Mouse (Mus musculus) left cerebral cortex, adult 8-10 months (tissue): ENCODE results near the gene Trappc6b. TPM values are rescaled to one million over a fixed set of nuclear protein-coding genes. Genes with fewer than 3 reads are reported as not detected.
"Not testable (repeated sequence)": the region's sequence is repeated elsewhere in the genome, so short reads cannot be mapped to it uniquely, and the experiment has no call there.

Experiments
- DNase-seq, 2 experiments: peaks; one replicate each; pipeline ENCODE4 v3.0.0; 2022; ENCODE audit warnings: low spot score in 2 of 2
- total RNA-seq, 4 experiments: library from RNA; stranded (reverse); gene quantifications; 2 replicates each; pipeline ENCODE4 v1.2.4; 2022

Trappc6b gene
- 100 to 1,000 TPM; 118 to 140 (median 127) TPM for total RNA-seq

DNA sequence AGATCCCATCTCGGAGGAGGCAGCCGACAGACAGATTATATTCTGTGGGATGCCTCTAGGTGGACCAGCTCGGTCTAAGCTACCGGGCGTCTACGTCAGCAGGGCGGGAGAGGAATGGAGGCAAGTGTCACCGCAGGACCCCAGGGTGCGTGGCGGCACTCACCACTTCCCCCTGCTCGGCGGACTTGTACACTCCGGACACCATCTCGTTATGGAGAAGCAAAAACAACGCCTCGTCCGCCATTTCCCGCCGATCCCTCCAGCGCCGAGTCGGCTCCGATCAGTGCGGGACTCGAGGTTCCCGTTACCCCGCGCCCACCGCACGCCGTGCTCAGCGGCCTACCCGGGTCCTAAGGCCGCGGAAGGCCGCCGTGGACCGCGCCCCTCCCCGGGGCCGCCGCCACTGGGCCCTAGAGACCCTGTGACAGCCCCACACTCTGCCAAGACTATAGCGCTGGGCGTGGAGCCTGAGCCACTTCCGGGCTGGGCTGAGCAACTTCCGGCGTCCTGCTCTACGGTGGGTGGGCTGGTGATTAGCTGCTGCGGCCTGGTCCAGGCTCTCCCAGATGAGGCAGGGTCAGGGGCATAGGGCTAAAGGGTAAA, at the start of gene Trappc6b:
Gene Trappc6b, minus strand, starts transcription at position 480 of the 603 bp plus-strand sequence.
- peak; percentile 64 to 74 for DNase-seq

DNA sequence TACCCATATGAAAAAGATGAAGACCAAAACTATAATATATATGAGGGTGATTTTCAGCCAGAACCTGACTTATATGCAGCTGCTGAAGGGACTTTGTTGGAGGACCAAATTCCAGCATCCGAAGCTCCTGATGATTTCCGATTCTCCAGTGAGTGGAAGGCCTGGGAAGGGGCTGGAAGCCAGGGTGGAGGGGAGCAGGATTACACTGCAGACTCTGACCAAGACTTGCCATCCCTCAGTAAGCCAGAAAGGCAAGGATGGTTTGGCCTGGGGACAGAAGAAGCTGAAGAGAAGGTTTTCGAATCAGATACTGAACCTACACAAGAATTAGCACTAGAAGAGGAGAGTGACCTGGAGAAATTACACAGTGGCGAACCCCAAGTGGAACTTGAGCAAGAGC, 46.7 kb upstream of the Trappc6b start:
- no peak for DNase-seq

DNA sequence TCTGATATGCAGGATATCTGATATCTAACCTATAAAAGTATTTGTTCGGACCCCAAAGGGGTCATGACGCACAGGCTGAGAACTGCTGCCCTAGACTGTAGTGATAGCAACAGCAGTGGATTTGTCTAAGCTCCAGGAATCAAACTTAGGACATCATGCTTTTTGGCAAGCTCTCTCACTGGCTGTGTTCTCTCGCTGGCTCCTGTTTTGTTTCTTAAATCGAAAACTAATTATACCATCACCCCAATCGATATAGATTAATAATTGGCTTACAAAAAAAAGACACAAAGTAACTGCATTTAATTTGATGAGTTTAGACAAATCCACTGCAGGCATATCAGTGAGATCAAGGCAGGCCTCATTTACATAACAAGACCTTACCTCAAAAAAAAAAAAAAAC, 45.2 kb upstream of the Trappc6b start:
- DNase-seq, result no peak

- DNase-seq, result no peak
Observed at GRCm38 (mm10) chr12:59105914-59106313, 44.6 kb upstream of the Trappc6b start.

GRCm38 (mm10) chr12:59104771-59105170, 43.5 kb upstream of the Trappc6b start:
- no peak for DNase-seq

DNA sequence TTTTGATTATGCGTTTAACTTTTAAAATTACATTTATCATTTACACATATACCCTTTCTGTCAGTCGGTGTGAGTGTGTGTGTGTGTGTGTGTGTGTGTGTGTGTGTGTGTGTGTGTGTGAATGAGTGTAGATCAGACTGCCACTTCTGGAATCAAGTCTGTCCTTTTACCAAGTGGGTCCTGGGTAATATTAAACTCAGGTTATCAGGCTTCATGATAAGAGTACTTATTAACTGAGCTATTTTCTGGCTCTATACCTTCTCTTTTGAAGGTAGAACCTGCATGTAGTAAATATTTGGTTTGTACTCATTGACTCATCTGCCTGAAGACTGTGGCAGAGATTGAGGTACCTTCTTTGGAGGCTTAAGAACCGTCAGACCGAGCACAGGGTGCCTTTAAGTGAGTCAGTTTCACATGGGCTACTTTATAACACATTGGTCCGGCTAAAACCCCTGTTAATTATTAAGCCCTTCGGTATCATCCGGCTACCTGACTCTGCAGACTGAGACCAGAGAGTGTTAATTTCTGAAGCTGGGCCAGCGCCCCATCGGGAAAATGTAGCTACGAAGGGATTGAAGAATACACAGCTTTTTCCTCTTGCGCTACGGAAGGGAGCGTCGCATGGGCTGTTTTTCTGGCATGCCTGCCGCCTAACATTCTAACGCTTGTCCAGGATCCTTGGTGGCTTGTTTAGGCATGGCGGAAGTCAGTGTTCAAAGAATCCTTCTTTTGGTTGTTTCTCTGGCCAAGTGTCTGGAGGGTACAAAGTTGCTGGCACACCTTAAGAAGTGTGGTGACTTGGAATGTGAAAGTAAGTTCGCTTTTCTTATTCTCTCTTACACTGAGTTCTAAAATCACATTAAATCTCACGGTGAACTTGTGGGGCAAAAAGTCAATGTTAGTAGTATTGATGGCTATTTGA, 34.1 kb upstream of the Trappc6b start, which contains the start of gene Mia2:
Gene Mia2, plus strand, starts transcription at position 696 of the 922 bp plus-strand sequence.
- DNase-seq, result no peak

DNA sequence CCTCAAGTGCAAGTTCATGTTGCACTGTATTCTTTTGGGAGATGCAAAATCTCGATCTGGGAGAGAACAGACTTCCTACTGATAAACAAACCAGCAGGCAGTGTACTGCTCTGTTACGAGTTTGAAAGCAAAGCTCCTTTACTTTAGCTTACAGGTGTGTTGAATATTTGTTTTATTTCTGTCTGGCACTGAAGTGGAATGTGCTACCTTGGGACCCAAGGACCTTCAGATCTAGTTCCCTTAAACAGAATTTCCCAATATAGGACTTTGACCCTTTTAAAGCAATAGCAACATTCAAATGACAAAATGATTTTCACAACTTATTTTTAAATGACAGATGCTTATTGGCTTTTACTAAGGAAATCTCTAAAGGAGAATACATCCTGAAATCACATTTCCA, 32.3 kb upstream of the Trappc6b start:
- DNase-seq, result no peak

DNA sequence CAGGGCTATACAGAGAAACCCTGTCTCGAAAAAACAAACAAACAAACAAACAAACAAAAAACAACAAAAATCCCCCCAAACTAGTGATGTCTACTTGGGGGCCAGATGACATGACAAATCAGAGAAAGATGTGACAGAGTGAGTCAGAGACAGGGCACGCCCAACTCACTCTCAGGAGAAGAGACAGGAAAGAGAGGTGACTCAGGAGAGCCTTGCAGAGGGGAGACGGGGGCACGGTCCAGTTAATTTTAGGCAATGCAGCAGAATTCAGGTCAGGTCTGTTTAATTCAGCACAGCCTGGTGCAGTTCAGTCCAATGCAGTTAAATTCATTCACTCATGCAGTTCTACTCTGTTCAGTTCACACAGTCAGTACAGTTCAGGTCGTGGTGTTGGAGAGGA, 24.9 kb upstream of the Trappc6b start:
- no peak for DNase-seq

DNA sequence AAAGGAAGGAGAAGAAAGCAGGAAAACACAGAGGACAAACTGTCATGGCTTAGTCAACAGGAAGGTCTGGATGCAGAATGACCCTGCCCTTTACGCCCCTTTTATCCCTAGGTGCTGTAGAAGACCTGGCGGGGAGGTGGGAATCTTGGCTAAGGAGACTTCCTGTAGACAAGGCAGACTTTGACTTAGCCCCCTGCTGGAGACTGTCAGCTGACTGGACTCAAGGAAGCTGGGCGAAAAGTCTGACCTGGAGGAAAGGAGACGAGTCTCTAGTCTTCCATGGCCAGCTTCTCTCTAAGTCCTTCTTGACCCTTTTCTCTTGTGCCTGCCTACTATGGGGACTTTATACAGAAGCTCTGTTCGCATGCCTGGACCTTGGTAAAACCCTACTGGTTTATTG, 23.2 kb upstream of the Trappc6b start:
- DNase-seq, result no peak

- DNase-seq, result no peak
Observed at GRCm38 (mm10) chr12:59080461-59080860, 19.2 kb upstream of the Trappc6b start.

DNA sequence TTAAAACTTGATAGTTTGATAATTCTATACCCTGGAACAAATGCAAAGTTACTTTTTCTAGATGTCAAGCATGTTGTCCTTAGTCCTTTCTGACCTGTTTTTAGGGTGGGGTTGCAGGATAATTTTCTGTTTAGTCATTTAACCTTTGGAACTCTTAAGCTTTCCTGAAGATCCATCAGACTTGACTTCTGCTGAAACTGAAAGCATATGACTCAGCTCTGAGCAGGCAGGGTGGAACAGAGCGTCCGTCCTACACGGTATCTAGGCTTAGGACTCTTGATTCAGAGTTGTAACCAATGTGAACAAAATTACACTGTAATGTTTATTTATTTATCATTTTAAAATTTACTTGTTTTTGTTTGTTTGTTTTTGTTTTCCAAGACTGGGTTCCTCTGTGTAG, 16.6 kb upstream of the Trappc6b start:
- DNase-seq, result no peak

DNA sequence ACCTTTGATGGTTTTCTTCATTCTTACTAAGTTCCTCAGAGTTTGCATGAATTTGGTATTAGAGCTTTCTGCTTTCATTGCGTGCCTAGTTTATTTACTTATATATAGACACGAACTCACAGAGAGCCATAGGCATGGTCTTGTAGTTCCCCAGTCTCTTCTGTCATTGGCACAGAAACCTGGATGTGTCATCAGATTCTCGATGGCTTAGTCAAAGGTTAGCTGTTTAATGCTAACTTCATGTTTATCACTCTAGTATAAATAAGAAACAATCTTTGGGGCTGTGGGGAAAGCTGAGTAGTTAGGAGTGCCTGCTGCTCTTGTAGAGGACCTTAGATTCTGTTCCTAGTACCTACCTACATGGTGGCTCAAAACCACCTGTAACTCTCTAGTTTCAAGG, 15.7 kb upstream of the Trappc6b start:
- no peak for DNase-seq

GRCm38 (mm10) chr12:59074052-59074451, 12.8 kb upstream of the Trappc6b start:
- peak in 1 of 2 experiments; percentile 27 for DNase-seq

DNA sequence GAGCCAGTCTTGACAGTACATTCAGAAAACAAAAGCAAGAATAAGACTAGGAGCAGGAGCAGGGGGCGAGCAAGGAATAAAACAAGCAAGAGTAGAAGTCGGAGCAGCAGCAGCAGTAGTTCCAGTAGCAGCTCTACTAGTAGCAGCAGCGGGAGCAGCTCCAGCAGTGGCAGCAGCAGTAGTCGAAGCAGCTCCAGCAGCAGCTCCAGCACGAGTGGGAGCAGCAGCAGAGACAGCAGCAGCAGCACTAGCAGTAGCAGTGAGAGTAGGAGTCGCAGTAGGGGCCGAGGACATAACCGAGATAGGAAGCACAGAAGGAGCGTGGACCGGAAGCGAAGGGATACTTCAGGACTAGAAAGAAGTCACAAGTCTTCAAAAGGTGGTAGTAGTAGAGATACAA, 11.0 kb upstream of the Trappc6b start:
- DNase-seq, result peak in 1 of 2 experiments; percentile 44

GRCm38 (mm10) chr12:59068791-59069190, 7.5 kb upstream of the Trappc6b start:
- no peak for DNase-seq

- peak in 1 of 2 experiments; percentile 11 for DNase-seq
Observed at GRCm38 (mm10) chr12:59067095-59067494, 5.8 kb upstream of the Trappc6b start.

DNA sequence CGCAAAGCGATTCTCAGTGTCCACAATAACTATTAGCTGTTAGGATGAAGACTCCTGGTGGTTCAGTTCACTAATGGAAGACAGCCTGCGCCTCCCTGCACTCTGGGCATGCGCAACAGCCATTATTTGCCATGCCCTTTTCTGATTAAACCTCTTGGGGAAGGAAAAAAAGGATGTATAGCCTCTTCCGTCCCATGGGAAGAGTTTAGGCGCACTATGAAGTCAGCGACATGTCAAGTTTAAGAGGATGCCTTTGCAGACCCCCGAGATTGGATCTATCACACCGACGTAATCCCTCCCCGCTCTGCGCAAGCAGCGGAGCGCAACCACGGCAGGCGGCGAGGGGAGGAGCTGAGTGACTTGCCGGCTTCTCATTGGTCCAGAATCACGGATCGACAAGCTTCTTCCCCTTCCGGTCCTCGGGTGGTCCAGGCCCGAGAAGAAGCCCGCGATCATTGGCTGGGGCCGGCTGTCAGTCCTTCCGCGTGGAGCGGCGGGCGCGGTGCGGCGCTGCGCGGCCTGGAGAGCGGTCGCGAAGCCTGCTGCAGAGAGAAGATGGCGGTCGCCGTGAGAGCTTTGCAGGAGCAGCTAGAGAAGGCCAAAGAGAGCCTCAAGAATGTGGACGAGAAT, 5.3 kb upstream of the Trappc6b start, which contains the start of gene Pnn:
Gene Pnn, plus strand, starts transcription at position 437 of the 630 bp plus-strand sequence.
- peak; percentile 91 to 97 for DNase-seq

DNA sequence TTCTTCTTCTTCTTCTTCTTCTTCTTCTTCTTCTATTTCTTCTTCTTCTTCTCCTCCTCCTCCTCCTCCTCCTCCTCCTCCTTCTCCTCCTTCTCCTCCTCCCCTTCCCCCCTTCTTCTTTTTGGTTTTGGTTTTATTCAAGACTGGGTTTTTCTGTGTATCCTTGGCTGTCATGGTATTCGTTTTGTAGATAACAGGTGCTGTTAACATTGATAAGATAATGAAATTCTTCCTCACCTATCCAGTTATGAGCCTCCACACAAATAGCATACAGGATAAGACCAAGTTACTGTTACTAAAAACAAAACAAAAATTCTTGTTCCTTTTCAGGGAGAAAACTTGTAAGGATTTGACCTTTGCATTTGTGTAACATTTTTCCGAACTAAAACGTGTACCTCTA, 4.5 kb upstream of the Trappc6b start:
- no peak for DNase-seq

- DNase-seq, result no peak
Observed at GRCm38 (mm10) chr12:59064837-59065236, 3.6 kb upstream of the Trappc6b start.

- DNase-seq, result no peak
Observed at GRCm38 (mm10) chr12:59060322-59060721, 950 bp downstream of the Trappc6b start.

DNA sequence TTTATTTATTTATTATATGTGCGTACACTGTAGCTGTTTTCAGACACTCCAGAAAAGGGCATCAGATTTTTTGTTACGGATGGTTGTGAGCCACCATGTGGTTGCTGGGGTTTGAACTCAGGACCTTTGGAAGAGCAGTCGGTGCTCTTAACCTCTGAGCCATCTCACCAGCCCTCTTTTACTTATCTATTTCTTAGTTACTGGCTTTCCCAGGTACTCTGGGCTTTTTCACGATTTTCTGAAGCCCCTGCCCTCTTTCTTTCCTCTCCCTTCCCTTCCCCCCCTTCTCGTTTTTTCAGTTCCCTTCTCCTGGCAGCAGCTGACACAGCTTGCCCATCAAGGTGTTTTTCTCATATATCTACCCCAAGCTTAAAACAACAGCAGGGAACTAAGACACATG, 3.0 kb downstream of the Trappc6b start:
- DNase-seq, result not testable (repeated sequence)

GRCm38 (mm10) chr12:59056222-59056621, 5.0 kb downstream of the Trappc6b start:
- no peak for DNase-seq
